Mouse (Mus musculus) monocyte, adult 2 months (primary cell): Measurements from ENCODE around the gene Nxph3.

Experiments
- DNase-seq, 2 experiments: peaks; one replicate each; pipeline ENCODE4 v3.0.0; 2022; ENCODE audit warnings: low spot score in 2 of 2, low read depth in 1 of 2

The Nxph3 gene

GRCm38 (mm10) chr11:95494374-95494773 is 20.0 kb downstream of the Nxph3 start:
- DNase-seq, result no peak

GRCm38 (mm10) chr11:95493950-95494349 is 20.4 kb downstream of the Nxph3 start:
- DNase-seq, result no peak

- DNase-seq, result no peak
These were observed 21.4 kb downstream of the Nxph3 start for GRCm38 (mm10) chr11:95493010-95493409.

- DNase-seq, result no peak
These were observed 22.1 kb downstream of the Nxph3 start for GRCm38 (mm10) chr11:95492256-95492655.

GRCm38 (mm10) chr11:95490104-95490503 is 24.3 kb downstream of the Nxph3 start:
- DNase-seq, result no peak

GRCm38 (mm10) chr11:95487237-95487636 is 27.1 kb downstream of the Nxph3 start:
- DNase-seq, result no peak

- DNase-seq, result no peak
These were observed 28.7 kb downstream of the Nxph3 start for GRCm38 (mm10) chr11:95485634-95486033.

GRCm38 (mm10) chr11:95480662-95481061 is 33.7 kb downstream of the Nxph3 start:
- no peak for DNase-seq

GRCm38 (mm10) chr11:95479458-95479857 is 34.9 kb downstream of the Nxph3 start:
- DNase-seq, result no peak

GRCm38 (mm10) chr11:95476323-95476722 is 38.0 kb downstream of the Nxph3 start:
- DNase-seq, result no peak

- DNase-seq, result no peak
These were observed 40.9 kb downstream of the Nxph3 start for GRCm38 (mm10) chr11:95473456-95473855.

GRCm38 (mm10) chr11:95472942-95473341 is 41.4 kb downstream of the Nxph3 start:
- DNase-seq, result no peak

- no peak for DNase-seq
These were observed 46.6 kb downstream of the Nxph3 start for GRCm38 (mm10) chr11:95467731-95468130.

GRCm38 (mm10) chr11:95462168-95462567 is 52.2 kb downstream of the Nxph3 start:
- no peak for DNase-seq

GRCm38 (mm10) chr11:95460872-95461271 is 53.5 kb downstream of the Nxph3 start:
- DNase-seq, result no peak
